Comparison of ENCODE assay signal across 9 mouse cellular contexts in the genomic region with DNA sequence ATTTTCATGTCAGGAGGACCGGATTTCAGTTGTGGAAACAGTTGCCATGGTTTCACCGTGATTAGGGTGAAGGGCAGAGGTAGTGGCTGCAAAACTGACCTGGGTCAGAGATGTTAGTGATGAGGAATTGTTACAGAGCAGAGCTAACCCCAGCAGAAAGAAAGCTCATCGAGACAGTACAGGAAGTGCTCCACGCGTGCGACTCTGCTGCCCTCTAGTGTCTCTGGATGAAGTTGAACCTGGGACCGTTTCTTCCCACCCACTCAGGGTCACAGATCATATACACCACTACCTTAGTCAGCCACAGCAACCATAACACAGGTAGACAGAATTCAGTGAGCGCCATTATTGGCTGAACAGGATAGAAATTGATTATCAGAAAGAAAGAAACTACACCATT.
DNase-seq lines count a peak whose midpoint lies in the region; ATAC-seq and TF ChIP-seq lines count a peak whose summit lies in the region.
"Had no signal": no experiment of that assay in that cellular context is flagged by ENCODE, and none has a peak within 500 bp of the region (broad histone marks: within the 10 kb centered on the region; RNA-seq: fewer than 3 reads in every experiment).

No protein-coding gene starts in this region.

- DNase-seq in heart, adult 11 months, result peak; percentile 73
- no peak for DNase-seq in heart, adult 9 months (ENCODE audit: low spot score in 2 of 2)
- DNase-seq in MEL (ENCODE audit: low read depth, low spot score), result peak; percentile 8
- DNase-seq in embryo, embryonic 11 days, result peak; percentile 84
- peak; percentile 25 to 52 for DNase-seq in left cerebral cortex, postnatal 14 days (ENCODE audit: low spot score in 2 of 2)
- no peak for DNase-seq in spleen, postnatal 36 days (ENCODE audit: low spot score in 2 of 2)
- DNase-seq: liver, embryonic 13.5 days had no signal

- ATAC-seq in hematopoietic stem cell, adult 5-6 weeks (replicated peaks in 1 of 2; ENCODE audit: insufficient read depth in 1 of 2, low FRiP score in 2 of 2, low TSS enrichment in 1 of 2, low read depth in 1 of 2, poor library complexity in 2 of 2, severe bottlenecking in 2 of 2), result peak; percentile 46 to 69; a peak in 2 of 4 replicates
- peak; percentile 75; the same call in 1 of the 2 replicates for ATAC-seq in midbrain, embryonic 15.5 days (replicated peaks)

- H3K9ac ChIP-seq in MEL (ENCODE audit: control insufficient read depth, low read depth, low read length, poor library complexity, severe bottlenecking), result no peak overlapping the region
- no peak overlapping the region for H3K9ac ChIP-seq in midbrain, embryonic 15.5 days
- H3K9ac ChIP-seq: liver, embryonic 13.5 days had no signal

- no peak for TF ChIP-seq POLR2A in MEL (IDR thresholded peaks at IDR 0.05; ENCODE audit: control insufficient read depth in 1 of 2, insufficient read depth in 1 of 2, low read depth in 1 of 2, low read length in 2 of 2, poor library complexity in 1 of 2)

- 11% methylated on average over 8 of the region's 8 CpGs for WGBS in midbrain, embryonic 15.5 days

- H3K27me3 ChIP-seq in MEL (ENCODE audit: control insufficient read depth in 1 of 2, insufficient read depth in 2 of 2, low read length in 2 of 2), result no peaks in the 10 kb centered on the region
- H3K27me3 ChIP-seq in midbrain, embryonic 15.5 days (replicated peaks), result no peaks in the 10 kb centered on the region
- H3K27me3 ChIP-seq: liver, embryonic 13.5 days had no signal

- H3K4me3 ChIP-seq in MEL (ENCODE audit: control insufficient read depth in 1 of 2, insufficient read depth in 1 of 2, low read depth in 2 of 2, low read length in 2 of 2), result no peak overlapping the region
- H3K4me3 ChIP-seq in midbrain, embryonic 15.5 days, result no peak overlapping the region
- H3K4me3 ChIP-seq: liver, embryonic 13.5 days had no signal

- H3K79me2 ChIP-seq in MEL (ENCODE audit: control insufficient read depth, insufficient read depth, low read length, poor library complexity), result no peaks in the 10 kb centered on the region

- H3K27ac ChIP-seq in MEL (ENCODE audit: control insufficient read depth, low read depth, low read length), result no peak overlapping the region
- H3K27ac ChIP-seq in midbrain, embryonic 15.5 days, result no peak overlapping the region
- H3K27ac ChIP-seq: liver, embryonic 13.5 days had no signal

- H3K4me1 ChIP-seq in MEL (ENCODE audit: control insufficient read depth in 1 of 2, insufficient read depth in 2 of 2, low read length in 2 of 2), result no peaks in the 10 kb centered on the region
- H3K4me1 ChIP-seq in midbrain, embryonic 15.5 days, result no peaks in the 10 kb centered on the region
- H3K4me1 ChIP-seq: liver, embryonic 13.5 days had no signal

- H3K9me3 ChIP-seq in MEL (replicated peaks; ENCODE audit: insufficient read depth, low read length), result no peaks in the 10 kb centered on the region
- H3K9me3 ChIP-seq in midbrain, embryonic 15.5 days, result no peaks in the 10 kb centered on the region
- H3K9me3 ChIP-seq: liver, embryonic 13.5 days had no signal

- H3K4me2 ChIP-seq in midbrain, embryonic 15.5 days, result no peak overlapping the region
- H3K4me2 ChIP-seq: liver, embryonic 13.5 days had no signal

- TF ChIP-seq RAD21 in MEL (IDR thresholded peaks at IDR 0.05; ENCODE audit: low read depth, low read length), result peak; percentile 31

- peak; percentile 18 to 54 (median 33); a peak in 4 of 6 replicates for TF ChIP-seq CTCF in MEL (IDR thresholded peaks at IDR 0.05 in 2 of 3, conservative IDR thresholded peaks at IDR 0.05 in 1 of 3; ENCODE audit: control insufficient read depth in 1 of 3, insufficient read depth in 1 of 3, low read depth in 2 of 3, low read length in 3 of 3, poor library complexity in 1 of 3, severe bottlenecking in 1 of 3)

- H3K36me3 ChIP-seq in MEL (ENCODE audit: control insufficient read depth in 1 of 2, insufficient read depth in 2 of 2, low read length in 2 of 2), result no peaks in the 10 kb centered on the region
- no peaks in the 10 kb centered on the region for H3K36me3 ChIP-seq in midbrain, embryonic 15.5 days (replicated peaks)
- H3K36me3 ChIP-seq: liver, embryonic 13.5 days had no signal

- TF ChIP-seq EP300 in MEL (IDR thresholded peaks at IDR 0.05; ENCODE audit: low read depth in 1 of 2, low read length in 2 of 2), result no peak

- intact Hi-C loops in left cerebral cortex, postnatal 14 days (cut with DNase I), result loop anchor here (10.0 kb wide), 1 partner anchor 715 kb away; no protein-coding TSS in a partner anchor

TF ChIP-seq in MEL, 35 proteins besides CTCF, POLR2A, EP300 and RAD21:
- TF ChIP-seq CHD2 (IDR thresholded peaks at IDR 0.05; ENCODE audit: low read length) (no peak), POLR2AphosphoS2 (IDR thresholded peaks at IDR 0.05; ENCODE audit: low read length) (no peak), MAFK (IDR thresholded peaks at IDR 0.05; ENCODE audit: borderline replicate concordance, low read depth, low read length) (no peak), NELFE (IDR thresholded peaks at IDR 0.05; ENCODE audit: low read depth, low read length) (no peak), MAZ (IDR thresholded peaks at IDR 0.05; ENCODE audit: low read depth, low read length) (no peak), SIN3A (IDR thresholded peaks at IDR 0.05; ENCODE audit: low read length) (no peak), ZNF384 (IDR thresholded peaks at IDR 0.05; ENCODE audit: low read depth, low read length) (no peak), TAL1 (IDR thresholded peaks at IDR 0.05; ENCODE audit: low read length) (no peak), USF1 (IDR thresholded peaks at IDR 0.05; ENCODE audit: low read depth, low read length) (no peak), POLR2AphosphoS5 (IDR thresholded peaks at IDR 0.05; ENCODE audit: borderline replicate concordance, low read depth, low read length) (no peak), KAT2A (conservative IDR thresholded peaks at IDR 0.05; ENCODE audit: low read depth, low read length) (no peak), ZC3H11A (IDR thresholded peaks at IDR 0.05; ENCODE audit: low read depth, low read length) (no peak), MEF2A (IDR thresholded peaks at IDR 0.05; ENCODE audit: extremely low read depth, insufficient replicate concordance, low read depth, low read length, poor library complexity, severe bottlenecking) (no peak), TCF12 (IDR thresholded peaks at IDR 0.05; ENCODE audit: low read depth, low read length) (no peak)

Comparison
In these comparisons a context has a peak if more than half of its experiments do, and no peak if none do; other contexts are left out.
1. DNase-seq: peak in heart, adult 11 months (single experiment), MEL (single experiment), embryo, embryonic 11 days (single experiment) and left cerebral cortex, postnatal 14 days (2 of 2); none in heart, adult 9 months (0 of 2) and spleen, postnatal 36 days (0 of 2).